Mouse (Mus musculus) spleen, postnatal 36 days (tissue): ENCODE results near the gene Nup62.
A peak's percentile ranks its signal among the peaks of the same experiment; 100 is the strongest.

Source experiments
- DNase-seq, 2 experiments: peaks; one replicate each; pipeline ENCODE4 v3.0.0; 2022; ENCODE audit warnings: low spot score in 2 of 2, mixed read lengths in 1 of 2

Nup62 gene

DNA sequence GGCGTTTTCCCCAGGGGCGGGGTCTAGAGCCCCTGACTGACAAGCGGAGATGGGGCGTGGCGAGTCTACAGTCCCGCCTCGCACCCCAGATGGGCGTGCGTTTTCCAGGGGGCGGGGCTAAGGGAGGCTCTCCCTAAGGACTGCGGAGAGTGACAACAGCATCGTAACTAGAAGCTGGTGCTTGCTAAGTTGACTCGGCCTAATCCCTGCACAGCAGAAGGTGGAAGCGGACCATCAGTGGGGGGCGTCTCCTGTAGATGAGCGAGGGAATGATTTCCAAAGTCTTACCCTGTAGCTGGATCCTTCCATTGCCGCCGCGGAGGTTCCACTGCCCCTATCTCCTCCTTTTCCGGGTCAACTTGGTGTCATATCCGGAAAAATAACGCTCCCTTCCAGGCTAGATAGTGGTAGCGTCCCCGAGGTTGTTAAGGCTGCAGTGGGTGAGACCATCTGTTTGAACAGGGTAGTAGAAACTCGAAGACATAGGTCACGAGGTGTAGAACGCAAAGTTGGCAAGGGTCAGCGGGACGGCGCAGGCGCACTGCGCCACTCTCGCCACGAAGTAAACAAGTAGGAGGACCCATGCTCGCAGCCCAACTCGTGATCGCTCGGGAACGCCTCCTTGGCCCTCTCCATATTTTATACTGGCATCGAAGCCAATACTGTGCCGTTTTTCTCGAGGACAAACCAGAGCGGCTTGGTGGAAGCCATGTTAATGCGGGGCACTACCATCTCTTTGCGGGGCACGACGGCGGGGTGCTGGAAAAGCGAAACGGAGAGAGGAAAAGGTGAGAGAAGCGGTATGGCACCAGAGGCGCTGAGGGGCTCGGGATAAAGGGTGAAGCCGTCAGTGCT, 32.9 kb downstream of the Nup62 start, which contains the start of the genes Akt1s1 and Tbc1d17:
Gene Akt1s1, plus strand, starts transcription at position 431 of the 855 bp plus-strand sequence.
Gene Tbc1d17, minus strand, starts transcription at position 519 of the 855 bp plus-strand sequence.
- DNase-seq, result peak; percentile 99 to 100

DNA sequence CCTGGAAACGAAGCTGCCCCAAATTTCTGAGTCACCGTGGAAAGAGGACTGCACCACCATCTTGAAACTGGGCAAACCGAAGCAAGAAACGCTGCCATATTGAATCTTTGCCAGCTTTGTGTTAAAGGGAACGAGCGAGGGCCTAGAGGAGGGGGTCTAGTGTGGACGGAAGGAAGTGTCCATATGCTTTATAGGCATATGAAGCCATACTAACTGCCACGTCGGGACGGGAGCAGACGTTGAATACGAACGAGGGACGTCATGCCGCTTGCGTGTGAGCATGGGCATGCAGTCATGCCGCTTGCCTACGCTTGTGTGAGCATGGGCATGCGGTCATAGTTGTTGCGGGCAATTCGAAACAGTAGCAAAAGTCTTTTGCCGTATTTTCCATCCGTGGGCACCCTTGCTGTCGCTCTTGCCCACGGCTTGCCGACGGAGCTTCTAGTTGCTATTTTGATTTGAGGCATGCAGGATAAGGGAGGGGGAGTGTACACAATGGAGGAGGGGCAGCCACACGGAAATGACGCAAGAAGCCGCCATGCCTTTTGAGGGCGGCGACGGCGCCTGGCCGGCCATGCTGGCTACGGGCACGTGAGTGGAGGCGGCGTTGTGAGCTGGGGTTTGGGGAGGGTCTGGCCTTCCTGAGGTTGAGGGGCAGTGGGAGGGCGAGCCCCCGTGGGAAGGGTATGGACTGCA, 33.7 kb downstream of the Nup62 start:
- peak; percentile 91 to 92 for DNase-seq

DNA sequence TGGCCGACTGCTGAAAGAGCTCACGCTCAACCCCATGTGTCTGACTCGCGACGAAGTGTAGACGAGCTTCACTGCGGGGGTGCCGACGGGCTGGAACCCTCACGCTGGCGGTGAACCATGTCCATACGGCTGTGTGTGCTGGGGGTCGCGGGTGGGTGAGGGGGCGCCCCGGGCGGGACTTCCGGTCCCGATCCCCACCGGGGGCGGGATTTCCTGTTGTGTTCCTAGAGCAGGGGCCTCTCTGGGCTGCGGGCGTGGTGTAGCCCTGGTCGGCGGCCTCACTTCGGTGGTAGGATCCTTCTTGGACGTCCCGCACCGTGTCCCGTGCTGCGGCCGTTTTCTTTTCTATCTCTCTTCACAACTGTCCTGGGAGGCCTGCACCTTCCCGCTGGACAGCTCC, 34.3 kb downstream of the Nup62 start:
- peak; percentile 73 to 80 for DNase-seq

DNA sequence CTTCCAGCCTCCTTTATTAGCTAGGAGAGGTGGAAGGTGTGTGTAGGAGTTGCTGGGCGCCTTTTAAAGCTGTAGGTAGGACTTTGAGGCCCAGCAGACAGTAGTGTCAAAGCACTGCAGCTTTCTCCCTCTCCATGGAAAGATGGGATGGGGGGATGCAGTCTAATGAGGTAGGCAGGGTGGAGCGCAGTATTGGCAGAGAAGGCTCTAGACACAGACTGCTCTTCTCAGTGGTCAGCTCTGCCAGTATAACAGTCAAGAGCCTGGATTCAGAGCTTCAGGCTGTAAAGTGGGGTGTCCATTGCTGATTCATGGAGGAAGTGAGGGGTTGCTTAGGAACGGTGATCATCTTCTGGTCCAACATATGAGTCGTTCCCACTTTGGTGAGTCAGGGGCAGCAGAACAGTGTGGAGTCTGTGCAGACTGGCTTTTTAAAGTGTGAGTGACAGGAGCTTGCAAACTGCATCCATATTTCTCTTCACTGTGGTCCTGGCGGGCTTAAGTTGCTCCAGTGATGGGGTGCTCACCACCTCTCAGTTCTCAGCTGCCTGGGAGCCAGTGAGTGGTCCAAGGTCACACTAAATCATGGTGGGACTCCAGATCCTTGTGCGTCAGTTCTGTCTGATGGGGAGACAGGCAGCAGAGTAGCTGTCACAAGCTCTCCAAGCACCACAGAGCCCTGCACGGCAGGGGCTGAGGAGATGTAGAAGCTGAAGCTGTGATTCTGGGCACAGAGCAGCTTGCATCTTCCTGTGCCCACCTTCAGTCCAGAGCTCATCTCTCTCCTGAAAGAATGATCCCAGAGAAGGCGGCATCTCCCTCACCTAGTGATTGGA, 35.1 kb downstream of the Nup62 start:
- DNase-seq, result peak in 1 of 2 experiments; percentile 2

DNA sequence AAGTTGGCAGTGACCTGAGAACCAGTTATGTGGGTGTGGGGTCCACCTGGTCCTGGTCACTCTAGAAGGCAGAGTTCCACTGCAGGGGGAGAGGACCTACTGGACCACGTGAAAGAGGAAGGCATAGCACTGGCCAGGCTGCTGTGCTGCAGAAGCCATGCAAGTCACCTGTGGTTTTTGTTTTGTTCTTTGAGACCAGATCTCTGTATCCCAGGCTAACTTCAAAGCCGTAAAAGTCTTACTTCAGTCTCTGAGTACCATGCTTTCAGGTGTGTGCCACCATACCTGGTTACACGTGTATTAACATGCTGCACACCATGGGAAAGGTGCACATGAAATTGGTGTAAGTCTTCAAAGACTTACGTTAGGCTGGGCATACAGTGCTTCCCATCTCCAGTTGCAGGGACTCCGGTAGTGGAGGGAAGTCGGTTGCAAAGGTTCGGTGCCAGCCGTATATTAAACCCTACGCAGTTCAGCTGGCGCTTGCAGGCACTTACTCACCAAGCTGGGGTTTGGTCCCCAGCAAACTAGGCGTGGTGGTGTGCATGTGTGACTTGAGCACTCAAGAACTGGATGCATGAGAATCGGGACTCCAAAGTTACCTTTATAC, 35.8 kb downstream of the Nup62 start:
- DNase-seq, result no peak

DNA sequence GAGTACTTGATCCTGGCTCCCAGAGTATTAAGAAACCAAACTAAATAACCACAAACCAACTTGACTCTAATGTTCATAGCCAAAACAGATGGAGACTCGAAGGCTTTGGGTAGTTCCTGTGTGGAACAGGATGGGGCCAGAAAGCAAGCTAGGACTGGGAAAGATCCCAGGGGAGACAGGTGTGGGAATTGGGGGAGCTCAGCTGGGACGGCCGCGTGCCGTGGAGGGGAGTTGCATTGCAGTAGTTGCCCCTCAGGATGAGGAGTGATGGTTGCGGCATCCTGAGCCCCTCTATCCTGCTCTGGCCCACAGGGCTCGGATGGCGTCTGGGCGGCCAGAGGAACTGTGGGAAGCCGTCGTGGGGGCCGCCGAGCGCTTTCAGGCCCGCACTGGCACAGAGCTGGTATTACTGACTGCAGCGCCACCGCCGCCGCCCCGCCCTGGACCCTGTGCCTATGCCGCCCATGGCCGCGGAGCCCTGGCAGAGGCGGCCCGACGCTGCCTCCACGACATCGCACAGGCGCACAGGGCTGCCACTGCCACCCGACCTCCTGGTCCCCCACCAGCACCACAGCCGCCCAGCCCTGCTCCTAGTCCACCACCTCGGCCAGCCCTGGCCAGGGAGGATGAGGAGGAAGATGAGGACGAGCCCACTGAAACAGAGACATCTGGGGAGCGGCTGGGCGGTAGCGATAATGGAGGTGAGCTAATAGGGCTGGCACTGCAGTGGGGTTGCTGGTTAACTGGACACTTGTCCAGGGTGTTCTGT, 36.6 kb downstream of the Nup62 start:
- DNase-seq, result no peak

DNA sequence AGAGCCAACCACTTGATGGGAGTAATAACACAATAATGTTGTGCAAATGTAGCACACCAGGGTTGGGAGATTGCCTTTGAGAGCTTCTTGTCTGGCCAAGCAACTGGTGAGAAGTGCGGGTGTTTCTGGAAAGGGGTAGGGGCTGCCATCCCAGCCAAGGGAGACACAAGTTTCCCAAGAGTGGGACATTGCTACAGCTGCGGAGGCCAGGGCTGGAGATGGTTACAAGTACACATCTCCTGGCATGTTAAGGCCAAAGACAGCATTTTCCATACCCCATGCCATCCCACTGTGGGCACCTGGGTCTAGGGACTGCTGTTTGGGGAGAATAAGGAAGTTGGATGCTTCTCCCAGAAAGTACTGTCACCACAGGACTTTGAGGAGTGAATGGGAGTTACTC, 37.2 kb downstream of the Nup62 start:
- DNase-seq, result no peak

DNA sequence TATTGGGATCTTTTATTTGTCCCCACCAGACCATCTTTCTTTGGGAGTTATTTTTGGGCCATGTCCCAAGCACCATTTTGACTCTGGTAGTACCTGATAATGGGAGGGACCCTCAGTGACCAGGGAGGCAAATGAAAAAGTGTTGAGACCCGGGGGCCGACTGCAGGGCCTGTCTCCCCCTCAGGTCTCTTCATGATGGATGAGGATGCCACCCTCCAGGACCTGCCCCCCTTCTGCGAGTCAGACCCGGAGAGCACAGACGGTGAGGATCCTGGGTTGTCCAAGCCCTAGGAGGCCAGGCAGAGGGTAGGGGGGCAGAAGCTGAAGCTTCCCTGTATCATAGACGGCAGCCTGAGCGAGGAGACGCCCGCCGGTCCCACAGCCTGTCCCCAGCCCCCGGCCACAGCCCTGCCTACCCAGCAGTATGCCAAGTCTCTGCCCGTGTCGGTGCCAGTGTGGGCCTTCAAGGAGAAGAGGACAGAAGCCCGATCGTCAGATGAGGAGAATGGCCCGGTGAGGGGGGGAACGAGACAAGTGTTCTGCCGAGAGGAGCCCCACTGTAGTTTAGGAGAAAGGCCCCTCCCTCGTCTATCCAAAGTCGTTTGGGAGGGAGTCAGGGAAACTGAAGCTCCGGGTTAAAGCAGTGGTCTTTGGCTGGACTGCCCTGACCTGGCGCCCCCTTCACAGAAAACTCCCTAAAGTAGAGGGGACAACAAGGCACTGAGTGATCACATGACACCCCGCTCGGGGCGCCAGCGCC, 37.9 kb downstream of the Nup62 start:
- DNase-seq, result no peak

DNA sequence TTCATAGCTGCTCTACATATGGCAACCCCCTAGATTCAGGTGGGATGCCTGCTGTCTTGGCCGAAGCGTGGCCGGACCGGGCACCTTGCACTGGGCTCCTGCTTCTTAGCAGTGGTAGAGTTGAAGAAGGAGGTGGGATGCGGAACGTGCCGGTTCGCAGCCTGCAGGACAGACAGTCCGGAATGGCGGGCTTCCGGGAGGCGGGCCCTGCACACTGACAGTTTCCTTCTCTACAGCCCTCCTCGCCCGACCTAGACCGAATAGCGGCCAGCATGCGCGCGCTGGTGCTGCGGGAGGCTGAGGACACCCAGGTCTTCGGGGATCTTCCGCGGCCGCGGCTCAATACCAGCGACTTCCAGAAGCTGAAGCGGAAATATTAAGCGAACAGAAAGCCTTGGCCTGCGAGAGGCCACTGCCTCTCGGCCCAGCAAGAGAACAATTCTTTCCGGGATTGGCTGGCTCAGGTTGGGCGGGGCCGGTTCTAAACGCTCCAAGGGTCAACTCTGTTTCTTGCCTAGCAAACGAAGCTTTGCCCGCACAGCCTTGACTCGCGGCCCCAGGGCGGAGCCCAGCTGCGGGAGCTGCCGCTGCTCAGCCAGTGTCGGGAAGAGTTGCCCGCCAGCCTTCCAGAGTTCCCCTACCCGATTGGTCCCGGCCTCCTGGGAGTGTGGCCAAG, 38.6 kb downstream of the Nup62 start:
- peak; percentile 88 to 90 for DNase-seq

DNA sequence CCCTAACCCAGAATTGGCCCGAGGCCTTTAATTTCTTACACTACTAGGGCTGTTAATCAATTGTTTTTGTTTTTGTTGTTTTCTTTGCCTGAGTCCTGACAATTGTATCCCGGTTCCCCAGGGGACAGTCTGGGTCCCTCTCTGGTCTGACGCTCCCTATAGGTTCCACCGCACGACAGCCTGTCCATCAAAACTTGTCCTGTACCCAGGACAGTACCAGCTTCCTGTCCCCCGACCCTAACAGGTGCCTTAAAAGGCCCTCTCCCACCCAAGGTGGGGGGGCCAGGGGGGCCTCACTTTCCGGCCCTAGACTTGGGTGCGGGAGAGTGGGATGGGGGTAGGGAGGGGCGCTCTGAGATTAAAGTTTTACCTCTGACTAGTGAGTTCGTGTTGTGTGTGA, 39.1 kb downstream of the Nup62 start:
- peak in 1 of 2 experiments; percentile 23 for DNase-seq

DNA sequence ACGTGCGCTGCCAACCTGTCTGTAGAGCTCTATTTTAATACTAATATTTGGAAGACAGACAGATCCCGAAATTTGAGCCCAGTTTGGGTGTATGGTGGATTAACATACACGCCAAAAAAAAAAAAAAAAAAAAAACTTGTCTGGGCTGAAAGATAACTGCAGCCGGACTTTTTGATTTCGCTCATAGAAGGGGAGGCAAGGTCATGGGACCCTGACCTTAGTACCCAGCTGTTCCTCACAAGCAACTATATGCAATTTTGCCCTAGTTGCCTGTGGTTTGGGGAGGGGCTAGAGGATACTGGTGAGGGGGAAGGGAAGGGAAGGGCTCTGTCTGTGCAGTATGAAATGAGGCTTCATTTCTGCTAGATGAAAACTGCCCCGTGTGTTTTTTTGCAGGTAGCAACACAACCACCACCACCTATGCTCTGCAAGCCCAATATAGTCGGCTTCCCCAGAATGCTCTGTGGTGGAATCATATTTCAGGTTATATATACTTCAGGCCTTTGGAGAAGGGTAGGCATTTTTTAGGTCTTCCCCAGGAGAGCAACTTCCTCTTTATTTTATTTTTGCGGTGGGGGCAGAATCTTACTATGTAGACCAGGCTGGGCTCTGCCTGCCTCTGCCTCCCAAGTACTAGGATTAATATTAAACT, 40.5 kb downstream of the Nup62 start:
- peak in 1 of 2 experiments; percentile 45 for DNase-seq

DNA sequence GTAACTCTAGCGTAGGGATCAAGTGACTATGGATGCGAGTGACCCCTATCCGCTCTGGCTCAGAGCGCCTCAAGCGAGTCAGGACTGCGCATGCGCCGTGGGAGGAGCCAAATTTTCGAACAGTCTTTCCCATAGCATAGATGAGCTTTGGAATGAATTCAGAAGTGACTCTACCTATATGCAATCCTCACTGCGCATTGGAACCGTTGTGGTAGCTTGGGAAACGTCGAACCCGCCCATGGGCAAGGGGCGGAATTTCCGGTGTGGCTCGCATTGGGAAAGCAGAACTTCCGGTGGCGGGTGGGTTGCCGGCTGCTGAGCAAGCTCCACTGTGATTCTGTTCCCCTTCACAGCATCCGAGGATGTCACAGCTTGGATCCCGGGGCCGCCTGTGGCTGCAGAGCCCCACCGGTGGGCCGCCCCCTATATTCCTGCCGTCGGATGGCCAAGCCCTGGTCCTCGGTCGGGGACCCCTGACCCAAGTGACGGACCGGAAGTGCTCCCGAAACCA, 41.2 kb downstream of the Nup62 start, which contains the start of gene Pnkp:
Gene Pnkp, plus strand, starts transcription at position 98 of the 511 bp plus-strand sequence.
- DNase-seq, result peak; percentile 78 to 87

DNA sequence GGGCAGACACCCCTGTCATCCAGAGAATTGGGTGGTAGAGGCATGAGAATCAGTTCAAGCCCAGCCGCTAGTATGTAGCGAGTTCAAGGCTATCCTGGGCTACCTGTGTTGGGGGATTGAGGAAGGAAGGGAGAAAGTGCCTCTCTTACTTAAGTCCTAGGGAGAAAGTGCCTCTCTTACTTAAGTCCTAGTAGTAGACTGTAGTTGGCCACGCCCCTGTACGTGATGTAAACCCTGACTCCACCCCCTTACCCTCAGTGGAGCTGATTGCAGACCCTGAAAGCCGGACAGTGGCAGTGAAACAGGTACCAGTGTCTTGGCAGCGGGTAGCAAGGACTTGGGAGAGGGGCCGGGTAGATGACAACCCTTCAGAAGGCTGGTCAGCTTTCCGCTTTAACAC, 42.0 kb downstream of the Nup62 start:
- DNase-seq, result peak; percentile 55 to 73

DNA sequence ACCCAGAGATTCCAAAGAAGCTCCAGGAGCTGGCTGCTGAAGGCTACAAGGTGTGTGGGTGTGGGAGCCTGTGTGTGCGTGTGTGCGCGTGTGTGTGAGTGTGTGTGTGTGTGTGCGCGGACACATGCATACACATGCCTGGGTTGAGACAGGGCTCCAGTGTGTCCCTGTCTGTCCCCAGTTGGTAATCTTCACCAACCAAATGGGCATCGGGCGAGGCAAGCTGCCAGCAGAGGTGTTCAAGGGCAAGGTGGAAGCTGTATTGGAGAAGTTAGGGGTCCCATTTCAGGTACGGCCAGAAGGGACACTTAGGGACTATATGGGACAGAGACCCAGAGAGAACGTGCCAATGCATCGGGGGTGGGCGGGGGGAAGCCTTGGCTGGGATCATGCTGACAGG, 44.0 kb downstream of the Nup62 start:
- DNase-seq, result no peak

DNA sequence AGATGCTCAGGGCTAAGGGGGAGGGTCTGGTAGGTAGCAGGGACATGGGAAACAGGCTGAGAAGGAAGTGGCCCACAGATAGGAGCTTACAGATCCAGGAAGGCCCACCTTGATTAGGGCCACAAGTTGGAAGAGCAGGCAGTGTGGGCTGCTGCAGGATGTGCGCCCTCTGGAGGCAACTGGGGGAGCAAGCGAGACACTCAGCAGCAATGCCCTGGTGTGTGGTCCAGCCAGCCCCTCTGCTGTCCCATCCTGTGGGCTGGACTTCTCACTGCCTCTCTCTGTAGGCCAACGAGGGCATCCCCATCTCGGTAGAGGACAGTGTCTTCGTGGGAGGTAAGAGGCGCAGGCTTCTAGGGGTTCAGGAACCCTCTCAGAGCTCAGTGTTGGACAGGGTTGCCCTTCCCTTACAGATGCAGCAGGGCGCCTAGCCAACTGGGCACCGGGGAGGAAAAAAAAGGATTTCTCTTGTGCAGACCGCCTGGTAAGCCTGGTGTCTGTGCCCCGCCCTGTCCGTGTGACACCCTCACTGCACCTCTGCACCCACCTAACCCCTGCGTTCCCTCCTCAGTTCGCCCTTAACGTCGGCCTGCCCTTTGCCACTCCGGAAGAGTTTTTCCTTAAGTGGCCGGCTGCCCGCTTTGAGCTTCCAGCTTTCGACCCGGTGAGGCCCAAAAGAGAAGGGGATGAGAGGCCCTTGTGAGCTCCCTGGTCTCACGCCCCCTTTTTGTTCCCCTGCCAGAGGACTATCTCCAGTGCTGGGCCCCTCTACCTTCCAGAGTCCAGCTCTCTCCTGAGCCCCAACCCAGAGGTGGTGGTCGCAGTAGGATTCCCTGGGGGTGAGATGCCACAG, 44.9 kb downstream of the Nup62 start:
- peak; percentile 52 to 54 for DNase-seq

DNA sequence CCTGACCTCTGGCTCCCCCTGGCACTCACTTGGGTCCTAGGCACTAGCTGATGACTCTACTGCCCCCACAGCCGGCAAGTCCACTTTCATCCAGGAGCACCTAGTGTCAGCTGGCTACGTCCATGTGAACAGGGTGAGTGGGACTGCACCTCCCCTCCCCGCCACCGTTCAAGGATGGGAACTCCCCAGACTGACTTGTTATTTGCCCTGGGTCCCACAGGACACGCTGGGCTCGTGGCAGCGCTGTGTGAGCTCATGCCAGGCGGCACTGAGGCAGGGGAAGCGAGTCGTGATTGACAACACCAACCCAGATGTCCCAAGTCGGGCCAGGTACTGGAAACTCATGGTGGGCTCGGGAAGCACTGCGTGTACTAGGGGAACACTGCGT, 45.5 kb downstream of the Nup62 start:
- no peak for DNase-seq

DNA sequence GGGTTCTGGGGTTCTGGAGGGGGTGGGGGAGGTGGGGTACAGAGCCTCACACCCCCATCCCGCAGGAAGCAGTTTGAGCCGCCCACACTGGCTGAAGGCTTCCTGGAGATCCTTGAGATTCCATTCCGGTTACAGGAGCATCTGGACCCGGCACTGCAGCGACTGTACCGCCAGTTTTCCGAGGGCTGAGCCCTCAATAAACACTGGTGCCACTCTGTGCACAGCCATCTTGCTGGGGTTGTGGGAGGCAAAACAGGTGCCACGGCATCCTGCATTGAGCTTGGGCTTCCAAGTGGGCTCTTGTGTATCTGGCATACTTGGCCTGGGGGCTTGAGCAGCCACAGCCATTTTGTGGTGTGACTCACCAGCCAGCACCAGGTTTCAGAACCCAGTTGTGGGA, 46.5 kb downstream of the Nup62 start:
- DNase-seq, result no peak

DNA sequence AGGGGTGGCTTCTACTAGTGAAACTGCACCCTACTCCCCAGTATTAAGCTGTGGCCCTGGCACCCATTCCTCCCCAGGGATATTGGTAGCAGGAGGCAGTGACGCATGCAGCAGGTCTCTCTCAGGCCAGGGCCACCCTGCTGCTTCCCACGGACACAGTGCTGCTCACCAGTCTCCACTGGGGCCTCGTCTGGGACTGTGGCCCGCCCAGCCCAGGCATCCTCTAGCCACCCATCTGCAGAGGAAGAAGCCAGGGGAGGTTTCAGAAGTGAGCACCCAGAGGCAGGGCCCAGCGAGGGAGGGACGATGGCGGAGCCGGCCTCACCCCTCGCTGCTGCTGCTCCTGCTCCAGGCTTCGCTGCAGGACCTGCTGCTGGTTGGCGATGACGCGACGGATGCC, 47.3 kb downstream of the Nup62 start:
- no peak for DNase-seq
